Mouse (Mus musculus) lung, postnatal 0 days (tissue): Measurements from ENCODE around the gene Gm4969. TPM values are rescaled to one million over a fixed set of nuclear protein-coding genes. Genes with fewer than 3 reads are reported as not detected.
"Not testable (repeated sequence)": the region's sequence is repeated elsewhere in the genome, so short reads cannot be mapped to it uniquely, and the experiment has no call there.

Experiments used
- ATAC-seq: fragments of 200-750 bp; cut with Nextera tagmentation; 2 replicates; pipeline ENCODE4 v1.8.0; 2017; ENCODE audit warnings: moderate library complexity
- DNase-seq: peaks from one replicate; pipeline ENCODE4 v3.0.0-alpha.2; 2016; ENCODE audit warnings: low spot score
- H3K27ac ChIP-seq: fragments of 300-500 bp; sonication (generic); 2 replicates; pipeline ENCODE4 v1.5.1; 2014; ENCODE audit warnings: antibody characterized with exemption, mild to moderate bottlenecking, low read length, mixed read lengths
- H3K27me3 ChIP-seq: fragments of 300-500 bp; sonication (generic); replicated peaks from 2 replicates; pipeline ENCODE4 v1.6.1; 2014; ENCODE audit warnings: low read length, mixed read lengths; ENCODE audit not compliant: insufficient read depth
- H3K36me3 ChIP-seq: fragments of 300-500 bp; sonication (generic); 2 replicates; pipeline ENCODE4 v1.6.1; 2014; ENCODE audit warnings: low read length, mixed read lengths; ENCODE audit not compliant: insufficient read depth
- H3K4me1 ChIP-seq: fragments of 300-500 bp; sonication (generic); 2 replicates; pipeline ENCODE4 v1.6.1; 2014; ENCODE audit warnings: antibody characterized with exemption, low read depth, low read length, mixed read lengths; ENCODE audit not compliant: insufficient read depth
- H3K4me2 ChIP-seq: fragments of 300-500 bp; sonication (generic); replicated peaks from 2 replicates; pipeline ENCODE4 v1.6.1; 2014; ENCODE audit warnings: low read depth, mild to moderate bottlenecking, low read length, moderate library complexity, mixed read lengths
- H3K4me3 ChIP-seq: fragments of 300-500 bp; sonication (generic); 2 replicates; pipeline ENCODE4 v1.5.1; 2014; ENCODE audit warnings: low read depth, low read length
- H3K9ac ChIP-seq: fragments of 300-500 bp; sonication (generic); replicated peaks from 2 replicates; pipeline ENCODE4 v1.6.1; 2014; ENCODE audit warnings: low read depth, mild to moderate bottlenecking
- H3K9me3 ChIP-seq: fragments of 300-500 bp; sonication (generic); 2 replicates; pipeline ENCODE4 v1.6.1; 2016; ENCODE audit warnings: low read length, mixed read lengths
- CTCF ChIP-seq: IDR thresholded peaks from 2 replicates; pipeline ENCODE4 v1.5.1; 2016; ENCODE audit warnings: antibody characterized with exemption, mild to moderate bottlenecking
- EP300 ChIP-seq: IDR thresholded peaks from 2 replicates; pipeline ENCODE4 v1.6.1; 2016; ENCODE audit warnings: antibody characterized with exemption, mild to moderate bottlenecking, control low read depth
- WGBS: fragments of 180-500 bp; shearing (Covaris S2); extraction: QIAGEN DNeasy Blood & Tissue Kit; methylation state at CpG from one replicate; pipeline ENCODE4 v1.1.7; 2014; 5-methylcytosine and 5-hydroxymethylcytosine counted together
- polyA plus RNA-seq: library from polyadenylated mRNA; unstranded; fragments of >200 nt; fragmentation: Nextera tagmentation; extraction: Ambion mirVana; gene quantifications from 2 replicates; pipeline ENCODE4 v1.2.1, GENCODE M21; 2015

The Gm4969 gene
- polyA plus RNA-seq, 1 experiment from 2014 or later = 0.20 TPM

GRCm38 (mm10) chr7:19154796-19155195 lies 36.6 kb upstream of the Gm4969 start:
- peaks cover 12% of the 10 kb centered on the region for H3K4me1 ChIP-seq
- H3K9ac ChIP-seq = no peak overlapping the region
- WGBS = 70% methylated on average over 8 of the region's 8 CpGs
- DNase-seq = no peak
- no peak overlapping the region for H3K4me3 ChIP-seq
- H3K27me3 ChIP-seq = peaks cover 6% of the 10 kb centered on the region; the same call in 1 of the 2 replicates
- H3K27ac ChIP-seq = no peak overlapping the region
- H3K4me2 ChIP-seq = no peak overlapping the region
- no peak for ATAC-seq
- TF ChIP-seq EP300 (no peak), CTCF (no peak)
- H3K9me3 ChIP-seq = no peaks in the 10 kb centered on the region
- H3K36me3 ChIP-seq = 0 out of 2 replicates have a peak, but pooled peaks cover 14% of the 10 kb centered on the region

GRCm38 (mm10) chr7:19151121-19151520 lies 33.0 kb upstream of the Gm4969 start:
- 0 out of 2 replicates have a peak, but pooled peaks cover 14% of the 10 kb centered on the region for H3K36me3 ChIP-seq
- not testable (repeated sequence) for ATAC-seq, H3K9ac ChIP-seq, H3K27me3 ChIP-seq, H3K4me1 ChIP-seq, H3K27ac ChIP-seq, DNase-seq, H3K4me3 ChIP-seq, H3K9me3 ChIP-seq, H3K4me2 ChIP-seq
- WGBS = 85% methylated on average over 10 of the region's 10 CpGs

DNA sequence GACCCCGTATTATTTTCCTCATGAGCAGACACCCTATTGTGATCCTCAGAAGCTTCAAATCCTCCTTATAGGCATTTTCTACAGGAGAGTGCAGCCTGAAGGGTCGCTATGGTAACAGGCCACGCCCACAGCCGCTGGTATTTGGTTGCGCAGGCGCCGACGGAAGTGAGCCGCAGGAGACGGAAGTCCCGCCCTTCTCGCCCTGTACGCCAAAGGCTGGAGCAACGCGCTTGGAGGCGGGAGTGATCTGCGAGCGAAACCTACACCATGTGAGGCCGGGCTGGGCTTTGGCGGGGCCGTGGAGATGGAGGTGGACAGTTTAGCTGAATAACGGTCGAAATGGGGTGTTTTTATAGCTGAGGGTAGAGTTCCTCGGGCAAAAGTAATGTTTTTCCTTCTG lies 31.5 kb upstream of the Gm4969 start, which contains the start of gene Snrpd2:
Snrpd2 (plus strand) TSS at position 97 of the 400 bp plus-strand sequence.
- 0% methylated on average over 24 of the region's 24 CpGs for WGBS
- H3K9me3 ChIP-seq = no peaks in the 10 kb centered on the region
- H3K9ac ChIP-seq = peak within 1 kb of the TSS; percentile 35
- no peak for TF ChIP-seq CTCF
- 0 out of 2 replicates have a peak, but pooled peaks have one; percentile 6 for TF ChIP-seq EP300
- no peaks in the 10 kb centered on the region for H3K27me3 ChIP-seq
- DNase-seq (peak; percentile 98), ATAC-seq (peak; percentile 93)
- peak within 1 kb of the TSS; percentile 46 for H3K4me3 ChIP-seq
- 0 out of 2 replicates have a peak, but pooled peaks cover 14% of the 10 kb centered on the region for H3K36me3 ChIP-seq
- H3K4me1 ChIP-seq = peaks cover 8% of the 10 kb centered on the region
- peak within 1 kb of the TSS; percentile 62 for H3K4me2 ChIP-seq
- peak within 1 kb of the TSS; percentile 79 for H3K27ac ChIP-seq

DNA sequence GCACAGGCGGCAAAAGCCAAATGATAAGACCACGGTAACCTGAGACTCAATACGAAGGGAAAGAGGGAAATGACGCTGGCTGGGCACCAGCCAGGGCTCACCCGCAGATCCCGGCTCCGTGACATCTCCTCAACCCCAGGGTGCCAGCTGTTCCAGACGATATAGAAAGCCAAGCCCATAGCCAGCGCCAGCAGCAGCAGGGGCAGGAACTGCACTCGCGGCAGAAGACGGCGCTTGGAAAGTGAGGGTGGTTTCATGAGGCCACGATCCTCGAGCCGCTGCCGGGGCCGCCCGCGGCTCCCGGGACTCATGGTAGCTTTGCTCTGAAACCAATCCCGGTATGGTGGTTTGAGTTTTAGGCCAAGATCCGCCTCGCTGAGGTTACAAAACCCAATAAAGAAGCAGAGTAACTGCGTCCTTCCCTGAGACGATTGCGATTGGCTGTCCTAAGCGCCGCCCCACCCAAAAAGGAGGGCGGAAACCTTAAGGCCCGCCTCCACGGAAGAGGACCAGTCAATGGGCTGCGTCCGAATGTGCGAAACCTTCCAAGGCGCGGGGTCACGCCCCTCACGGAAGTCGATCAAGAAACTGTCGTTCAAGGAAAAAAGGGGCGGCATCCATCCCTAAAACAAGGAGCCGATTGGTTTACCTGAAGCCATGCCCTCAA lies 30.8 kb upstream of the Gm4969 start, which contains the start of gene Qpctl:
Qpctl (minus strand) TSS at position 417 of the 667 bp plus-strand sequence.
- ATAC-seq = peak; percentile 98
- Histone ChIP-seq H3K4me2 (peak within 1 kb of the TSS; percentile 62), H3K9me3 (no peaks in the 10 kb centered on the region), H3K4me1 (peaks cover 8% of the 10 kb centered on the region), H3K36me3 (0 out of 2 replicates have a peak, but pooled peaks cover 13% of the 10 kb centered on the region), H3K9ac (peak within 1 kb of the TSS; percentile 35), H3K27ac (peak within 1 kb of the TSS; percentile 79), H3K4me3 (peak within 1 kb of the TSS; percentile 46), H3K27me3 (no peaks in the 10 kb centered on the region)
- 0 out of 2 replicates have a peak, but pooled peaks have one; percentile 8 for TF ChIP-seq EP300
- no peak; the same call in 1 of the 2 replicates for TF ChIP-seq CTCF
- under 1% methylated on average over 43 of the region's 43 CpGs for WGBS
- DNase-seq = peak; percentile 100

DNA sequence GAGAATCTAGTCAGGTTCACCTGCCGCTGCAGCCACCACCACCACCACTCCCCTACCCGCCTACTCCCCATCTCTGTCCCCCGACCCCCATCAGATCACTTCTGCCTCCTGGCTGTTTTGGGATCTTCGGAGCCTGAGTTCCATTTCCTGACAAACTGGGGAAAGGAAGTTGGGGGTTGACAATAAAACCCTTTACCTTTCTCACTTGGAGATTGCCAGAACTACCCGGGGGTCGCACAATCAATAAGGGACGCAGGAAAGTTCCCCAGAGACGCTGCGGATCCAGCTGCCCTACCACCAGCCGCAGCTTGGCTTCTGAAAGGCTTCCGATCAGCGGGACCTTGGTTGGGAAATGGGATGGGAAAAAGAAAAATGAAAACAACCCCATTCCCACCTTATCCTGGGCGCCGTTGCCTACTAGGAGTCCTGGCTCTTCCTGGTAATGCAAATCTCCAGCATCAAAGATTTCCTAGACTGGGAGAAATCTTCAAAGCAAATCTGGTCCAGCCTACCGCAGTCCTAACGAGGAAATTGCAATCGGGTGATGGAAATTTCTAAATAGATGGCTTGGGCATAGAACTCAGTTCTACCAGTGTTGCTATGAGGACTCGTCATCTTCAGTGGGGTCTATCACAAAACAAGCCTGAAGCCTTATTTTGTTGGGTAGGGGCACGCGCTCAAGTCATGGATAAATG lies 30.2 kb upstream of the Gm4969 start:
- H3K27me3 ChIP-seq = no peaks in the 10 kb centered on the region
- DNase-seq (no peak), ATAC-seq (no peak)
- H3K4me2 ChIP-seq = peak overlapping the region; percentile 56
- H3K9ac ChIP-seq = peak overlapping the region; percentile 35
- H3K4me3 ChIP-seq = peak overlapping the region; percentile 46
- WGBS = 9% methylated on average over 20 of the region's 20 CpGs
- peaks cover 8% of the 10 kb centered on the region for H3K4me1 ChIP-seq
- H3K27ac ChIP-seq = peak overlapping the region; percentile 79
- H3K36me3 ChIP-seq = 0 out of 2 replicates have a peak, but pooled peaks cover 6% of the 10 kb centered on the region
- no peaks in the 10 kb centered on the region for H3K9me3 ChIP-seq
- no peak for TF ChIP-seq EP300
- no peak for TF ChIP-seq CTCF

GRCm38 (mm10) chr7:19147497-19148045 lies 29.4 kb upstream of the Gm4969 start:
- Histone ChIP-seq H3K36me3 (no peaks in the 10 kb centered on the region), H3K4me2 (no peak overlapping the region), H3K9ac (no peak overlapping the region), H3K4me3 (no peak overlapping the region), H3K27ac (no peak overlapping the region), H3K4me1 (peaks cover 8% of the 10 kb centered on the region), H3K27me3 (no peaks in the 10 kb centered on the region), H3K9me3 (no peaks in the 10 kb centered on the region)
- TF ChIP-seq EP300 (no peak), CTCF (no peak)
- WGBS = 41% methylated on average over 6 of the region's 6 CpGs
- ATAC-seq (no peak), DNase-seq (no peak)
